Mouse (Mus musculus) liver, adult 2 months (tissue): ENCODE results near the gene Tfap4. TPM values are rescaled to one million over a fixed set of nuclear protein-coding genes. Genes with fewer than 3 reads are reported as not detected.

Experiments used
- DNase-seq: peaks from one replicate; pipeline ENCODE4 v3.0.0-alpha.2; 2011; ENCODE audit warnings: low read depth, low spot score; ENCODE audit errors: extremely low read depth
- H3K27ac ChIP-seq: fragments of 200-500 bp; replicated peaks from 2 replicates; pipeline ENCODE4 v1.5.1; 2012; ENCODE audit warnings: low read depth, mild to moderate bottlenecking, control low read depth, inconsistent platforms, low read length; ENCODE audit not compliant: insufficient read depth
- H3K27me3 ChIP-seq: fragments of 200-500 bp; 2 replicates; pipeline ENCODE4 v1.6.1; 2012; ENCODE audit warnings: mild to moderate bottlenecking, moderate library complexity, low read length, inconsistent platforms; ENCODE audit not compliant: control insufficient read depth, insufficient read depth
- H3K36me3 ChIP-seq: fragments of 200-500 bp; 2 replicates; pipeline ENCODE4 v1.6.1; 2012; ENCODE audit warnings: low read length, inconsistent platforms; ENCODE audit not compliant: control insufficient read depth, insufficient read depth
- H3K4me1 ChIP-seq: fragments of 200-500 bp; 2 replicates; pipeline ENCODE4 v1.6.1; 2011; ENCODE audit warnings: low read length; ENCODE audit not compliant: control insufficient read depth, insufficient read depth
- H3K4me3 ChIP-seq: fragments of 200-500 bp; 2 replicates; pipeline ENCODE4 v1.5.1; 2011; ENCODE audit warnings: low read depth, mild to moderate bottlenecking, control low read depth, low read length, moderate library complexity; ENCODE audit not compliant: insufficient read depth
- H3K79me2 ChIP-seq: fragments of 200-500 bp; 2 replicates; pipeline ENCODE4 v1.6.1; 2012; ENCODE audit warnings: inconsistent platforms, mild to moderate bottlenecking, low read length, moderate library complexity; ENCODE audit not compliant: control insufficient read depth, insufficient read depth
- H3K9ac ChIP-seq: fragments of 200-500 bp; 2 replicates; pipeline ENCODE4 v1.6.1; 2012; ENCODE audit warnings: low read depth, mild to moderate bottlenecking, control low read depth, inconsistent platforms, low read length
- CTCF ChIP-seq: fragments of 200-500 bp; IDR thresholded peaks from 2 replicates; pipeline ENCODE4 v1.5.1; 2011; ENCODE audit warnings: low read depth, low read length, control low read depth
- POLR2A ChIP-seq: fragments of 200-500 bp; IDR thresholded peaks from 2 replicates; pipeline ENCODE4 v1.6.1; 2011; ENCODE audit warnings: low read length, control low read depth; ENCODE audit not compliant: insufficient read depth; ENCODE audit errors: extremely low read depth
- WGBS: fragments of 180-500 bp; shearing (Covaris S2); methylation state at CpG from one replicate; pipeline ENCODE4 v1.1.7; 2018; 5-methylcytosine and 5-hydroxymethylcytosine counted together
- polyA plus RNA-seq: library from polyadenylated mRNA; depleted of rRNA; stranded (reverse); fragments of >200 nt; gene quantifications from 2 replicates; pipeline ENCODE4 v1.2.3, GENCODE M21; 2012
- total RNA-seq: library from RNA; depleted of rRNA; stranded (reverse); fragments of >200 nt; gene quantifications from 2 replicates; pipeline ENCODE4 v1.2.3, GENCODE M21; 2014

The Tfap4 gene
- total and polyA plus RNA-seq, 2 experiments, result 2.5 to 3.2 TPM

GRCm38 (mm10) chr16:4521074-4521667, 38.5 kb downstream of the Tfap4 start:
- Histone ChIP-seq H3K36me3 (no peaks in the 10 kb centered on the region), H3K4me3 (no peak overlapping the region), H3K27ac (no peak overlapping the region), H3K79me2 (no peaks in the 10 kb centered on the region), H3K9ac (no peak overlapping the region), H3K27me3 (no peaks in the 10 kb centered on the region), H3K4me1 (peaks cover 2% of the 10 kb centered on the region; the same call in 1 of the 2 replicates)
- DNase-seq, result no peak
- no peak for TF ChIP-seq POLR2A
- TF ChIP-seq CTCF, result no peak
- 77% methylated on average over 4 of the region's 4 CpGs for WGBS

GRCm38 (mm10) chr16:4520673-4521072, 39.0 kb downstream of the Tfap4 start:
- TF ChIP-seq CTCF (no peak), POLR2A (no peak)
- H3K27ac ChIP-seq, result no peak overlapping the region

GRCm38 (mm10) chr16:4519825-4520224, 39.8 kb downstream of the Tfap4 start:
- no peak for DNase-seq
- 98% methylated on average over 2 of the region's 2 CpGs for WGBS
- Histone ChIP-seq H3K4me1 (peaks cover 2% of the 10 kb centered on the region; the same call in 1 of the 2 replicates), H3K79me2 (no peaks in the 10 kb centered on the region), H3K27me3 (no peaks in the 10 kb centered on the region), H3K9ac (no peak overlapping the region), H3K4me3 (no peak overlapping the region), H3K27ac (no peak overlapping the region), H3K36me3 (no peaks in the 10 kb centered on the region)
- TF ChIP-seq CTCF, result no peak
- TF ChIP-seq POLR2A, result no peak

More at GRCm38 (mm10) chr16:4520673-4521072, 39.0 kb downstream of the Tfap4 start:
- H3K79me2 ChIP-seq, result no peaks in the 10 kb centered on the region
- H3K4me1 ChIP-seq, result peaks cover 2% of the 10 kb centered on the region; the same call in 1 of the 2 replicates
- WGBS, result 84% methylated on average over 8 of the region's 8 CpGs
- DNase-seq, result no peak
- no peak overlapping the region for H3K9ac ChIP-seq
- H3K27me3 ChIP-seq, result no peaks in the 10 kb centered on the region
- H3K36me3 ChIP-seq, result no peaks in the 10 kb centered on the region
- H3K4me3 ChIP-seq, result no peak overlapping the region

GRCm38 (mm10) chr16:4519157-4519556, 40.5 kb downstream of the Tfap4 start:
- H3K9ac ChIP-seq, result no peak overlapping the region
- no peak overlapping the region for H3K27ac ChIP-seq
- no peaks in the 10 kb centered on the region for H3K79me2 ChIP-seq
- H3K4me3 ChIP-seq, result no peak overlapping the region
- WGBS, result 70% methylated on average over 4 of the region's 4 CpGs
- DNase-seq, result no peak
- H3K36me3 ChIP-seq, result no peaks in the 10 kb centered on the region
- TF ChIP-seq POLR2A, result no peak
- TF ChIP-seq CTCF, result no peak
- peaks cover 2% of the 10 kb centered on the region; the same call in 1 of the 2 replicates for H3K4me1 ChIP-seq
- H3K27me3 ChIP-seq, result no peaks in the 10 kb centered on the region

- Histone ChIP-seq H3K9ac (no peak overlapping the region), H3K79me2 (no peaks in the 10 kb centered on the region), H3K36me3 (no peaks in the 10 kb centered on the region), H3K4me1 (peaks cover 2% of the 10 kb centered on the region; the same call in 1 of the 2 replicates), H3K4me3 (no peak overlapping the region), H3K27me3 (no peaks in the 10 kb centered on the region), H3K27ac (no peak overlapping the region)
- DNase-seq, result peak; percentile 60
- 45% methylated on average over 2 of the region's 2 CpGs for WGBS
- no peak for TF ChIP-seq CTCF
- no peak for TF ChIP-seq POLR2A
Observed at GRCm38 (mm10) chr16:4517906-4518305, 41.7 kb downstream of the Tfap4 start.

- no peaks in the 10 kb centered on the region for H3K27me3 ChIP-seq
- no peaks in the 10 kb centered on the region for H3K36me3 ChIP-seq
- no peak for DNase-seq
- 73% methylated on average over 3 of the region's 3 CpGs for WGBS
- H3K79me2 ChIP-seq, result no peaks in the 10 kb centered on the region
- H3K27ac ChIP-seq, result no peak overlapping the region
- no peak for TF ChIP-seq POLR2A
- no peak for TF ChIP-seq CTCF
- H3K9ac ChIP-seq, result no peak overlapping the region
- no peak overlapping the region for H3K4me3 ChIP-seq
- H3K4me1 ChIP-seq, result peaks cover 2% of the 10 kb centered on the region; the same call in 1 of the 2 replicates
Observed at GRCm38 (mm10) chr16:4514383-4514782, 45.3 kb downstream of the Tfap4 start.
